Mouse (Mus musculus) intestine, embryonic 14.5 days (tissue): ENCODE measurements around the gene Gm17521. TPM values are rescaled to one million over a fixed set of nuclear protein-coding genes. Genes with fewer than 3 reads are reported as not detected.
"Not testable (repeated sequence)": the region's sequence is repeated elsewhere in the genome, so short reads cannot be mapped to it uniquely, and the experiment has no call there.

Experiments used
- ATAC-seq: fragments of 200-750 bp; cut with Nextera tagmentation; replicated peaks from 2 replicates; pipeline ENCODE4 v1.8.0; 2017; ENCODE audit warnings: low read depth, moderate number of reproducible peaks, moderate TSS enrichment, moderate library complexity; ENCODE audit not compliant: low FRiP score, low TSS enrichment
- DNase-seq: peaks from one replicate; pipeline ENCODE4 v3.0.0-alpha.2; 2018; ENCODE audit warnings: low spot score
- H3K27ac ChIP-seq: fragments of 300-500 bp; sonication (generic); 2 replicates; pipeline ENCODE4 v1.5.1; 2014; ENCODE audit warnings: low read depth, mild to moderate bottlenecking, control low read depth
- H3K27me3 ChIP-seq: fragments of 300-500 bp; sonication (generic); replicated peaks from 2 replicates; pipeline ENCODE4 v1.6.1; 2014; ENCODE audit warnings: low read length, control low read depth; ENCODE audit not compliant: control insufficient read depth, insufficient read depth
- H3K36me3 ChIP-seq: fragments of 300-500 bp; sonication (generic); 2 replicates; pipeline ENCODE4 v1.6.1; 2014; ENCODE audit warnings: low read length, control low read depth; ENCODE audit not compliant: control insufficient read depth, insufficient read depth
- H3K4me1 ChIP-seq: fragments of 300-500 bp; sonication (generic); replicated peaks from 2 replicates; pipeline ENCODE4 v1.6.1; 2014; ENCODE audit warnings: low read length, control low read depth, mixed read lengths; ENCODE audit not compliant: control insufficient read depth, insufficient read depth
- H3K4me2 ChIP-seq: fragments of 300-500 bp; sonication (generic); 2 replicates; pipeline ENCODE4 v1.6.1; 2014; ENCODE audit warnings: low read length
- H3K4me3 ChIP-seq: fragments of 300-500 bp; sonication (generic); 2 replicates; pipeline ENCODE4 v1.5.1; 2014; ENCODE audit warnings: low read depth, low read length, control low read depth, mixed read lengths
- H3K9ac ChIP-seq: fragments of 300-500 bp; sonication (generic); 2 replicates; pipeline ENCODE4 v1.6.1; 2014; ENCODE audit warnings: mild to moderate bottlenecking, low read length
- H3K9me3 ChIP-seq: fragments of 300-500 bp; sonication (generic); 2 replicates; pipeline ENCODE4 v1.6.1; 2016; ENCODE audit warnings: low read length, control low read depth; ENCODE audit not compliant: control insufficient read depth
- WGBS: fragments of 180-500 bp; shearing (Covaris S2); extraction: QIAGEN DNeasy Blood & Tissue Kit; methylation state at CpG from one replicate; pipeline ENCODE4 v1.1.7; 2014; 5-methylcytosine and 5-hydroxymethylcytosine counted together
- polyA plus RNA-seq: library from polyadenylated mRNA; unstranded; fragments of >200 nt; fragmentation: Nextera tagmentation; extraction: Ambion mirVana; gene quantifications from 2 replicates; pipeline ENCODE4 v1.2.1, GENCODE M21; 2014

Gm17521 gene
- not detected in 2 replicates for polyA plus RNA-seq

DNA sequence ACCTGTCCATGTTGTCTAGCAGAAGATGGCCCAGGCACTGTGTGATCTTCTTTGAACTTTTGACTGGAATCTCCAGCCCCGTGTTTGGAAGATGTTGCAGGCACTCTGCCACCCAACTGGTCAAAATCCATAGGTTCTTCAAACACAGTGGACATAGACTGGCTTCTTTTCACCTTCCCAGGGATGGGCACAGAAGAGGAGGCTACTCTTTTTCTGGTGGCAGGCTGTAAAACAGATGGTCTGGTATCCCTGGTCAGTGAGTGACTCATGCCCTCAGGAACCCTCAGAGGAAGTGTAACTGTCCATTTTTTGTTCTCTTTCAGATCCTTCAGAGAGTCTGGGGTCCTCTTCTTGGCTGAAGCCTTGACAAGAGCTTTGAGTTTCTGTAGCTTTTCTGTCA lies at the start of gene Gm17521:
Gene Gm17521, minus strand, starts transcription at position 101 of the 400 bp plus-strand sequence.
- not testable (repeated sequence) for H3K9ac ChIP-seq, H3K4me1 ChIP-seq, H3K36me3 ChIP-seq, ATAC-seq, H3K4me2 ChIP-seq, H3K9me3 ChIP-seq, H3K27ac ChIP-seq, H3K4me3 ChIP-seq, DNase-seq, H3K27me3 ChIP-seq
- 93% methylated on average over 1 of the region's 1 CpGs for WGBS

- Histone ChIP-seq H3K4me3 (no peak overlapping the region), H3K9ac (no peak overlapping the region)
Observed at GRCm38 (mm10) chrX:123043956-123044355, 14.5 kb upstream of the Gm17521 start.

DNA sequence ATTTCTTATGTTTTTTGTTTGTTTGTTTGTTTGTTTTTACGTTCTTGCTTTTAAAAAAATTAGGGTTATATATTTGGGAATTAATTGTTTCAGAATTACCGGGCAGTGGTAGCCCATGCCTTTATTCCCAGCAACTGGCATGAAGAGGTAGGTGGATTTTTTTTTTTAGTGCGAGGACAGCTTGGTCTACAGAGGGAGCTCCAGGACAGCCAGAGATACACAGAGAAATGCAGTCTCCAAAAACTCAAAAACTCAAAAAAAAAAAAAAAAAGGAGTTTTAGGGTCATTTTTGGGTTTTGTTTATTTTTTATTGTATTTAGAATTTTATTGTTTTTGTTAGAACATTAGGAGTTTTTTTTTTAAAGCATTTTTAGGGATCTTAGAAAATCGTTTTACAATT lies 14.0 kb upstream of the Gm17521 start:
- H3K4me3 ChIP-seq = no peak overlapping the region
- H3K27me3 ChIP-seq = no peaks in the 10 kb centered on the region
- DNase-seq (no peak), ATAC-seq (no peak)
- H3K36me3 ChIP-seq = no peaks in the 10 kb centered on the region
- no peak overlapping the region for H3K27ac ChIP-seq
- 73% methylated on average over 4 of the region's 4 CpGs for WGBS
- H3K9ac ChIP-seq = no peak overlapping the region
- H3K4me2 ChIP-seq = no peak overlapping the region
- H3K4me1 ChIP-seq = no peaks in the 10 kb centered on the region
- no peaks in the 10 kb centered on the region for H3K9me3 ChIP-seq

More at GRCm38 (mm10) chrX:123043956-123044355, 14.5 kb upstream of the Gm17521 start:
- no peaks in the 10 kb centered on the region for H3K4me1 ChIP-seq
- H3K27ac ChIP-seq = no peak overlapping the region
- no peaks in the 10 kb centered on the region for H3K9me3 ChIP-seq
- ATAC-seq = no peak
- no peaks in the 10 kb centered on the region for H3K27me3 ChIP-seq
- no peak for DNase-seq
- H3K36me3 ChIP-seq = no peaks in the 10 kb centered on the region
- no peak overlapping the region for H3K4me2 ChIP-seq

Other genes starting within 250 kb of the Gm17521 start
- 9.8 and 12.8 TPM in 2 replicates for gene Cldn34c1, start 73.8 kb upstream of the Gm17521 start, polyA plus RNA-seq
- not detected in 2 replicates for gene Srsx, start 192.8 kb upstream of the Gm17521 start, polyA plus RNA-seq
- gene Gm17577, start 217.2 kb upstream of the Gm17521 start, polyA plus RNA-seq = not detected in 2 replicates